Mouse (Mus musculus) neutrophil, adult 65 days (primary cell): ENCODE measurements around the gene Ctdsp1. TPM values are rescaled to one million over a fixed set of nuclear protein-coding genes. Genes with fewer than 3 reads are reported as not detected.

Experiments
- total RNA-seq: library from RNA; stranded (reverse); gene quantifications from 2 replicates; pipeline ENCODE4 v1.2.4, GENCODE M21; 2023

The Ctdsp1 gene
- total RNA-seq: 141 and 163 TPM in 2 replicates

DNA sequence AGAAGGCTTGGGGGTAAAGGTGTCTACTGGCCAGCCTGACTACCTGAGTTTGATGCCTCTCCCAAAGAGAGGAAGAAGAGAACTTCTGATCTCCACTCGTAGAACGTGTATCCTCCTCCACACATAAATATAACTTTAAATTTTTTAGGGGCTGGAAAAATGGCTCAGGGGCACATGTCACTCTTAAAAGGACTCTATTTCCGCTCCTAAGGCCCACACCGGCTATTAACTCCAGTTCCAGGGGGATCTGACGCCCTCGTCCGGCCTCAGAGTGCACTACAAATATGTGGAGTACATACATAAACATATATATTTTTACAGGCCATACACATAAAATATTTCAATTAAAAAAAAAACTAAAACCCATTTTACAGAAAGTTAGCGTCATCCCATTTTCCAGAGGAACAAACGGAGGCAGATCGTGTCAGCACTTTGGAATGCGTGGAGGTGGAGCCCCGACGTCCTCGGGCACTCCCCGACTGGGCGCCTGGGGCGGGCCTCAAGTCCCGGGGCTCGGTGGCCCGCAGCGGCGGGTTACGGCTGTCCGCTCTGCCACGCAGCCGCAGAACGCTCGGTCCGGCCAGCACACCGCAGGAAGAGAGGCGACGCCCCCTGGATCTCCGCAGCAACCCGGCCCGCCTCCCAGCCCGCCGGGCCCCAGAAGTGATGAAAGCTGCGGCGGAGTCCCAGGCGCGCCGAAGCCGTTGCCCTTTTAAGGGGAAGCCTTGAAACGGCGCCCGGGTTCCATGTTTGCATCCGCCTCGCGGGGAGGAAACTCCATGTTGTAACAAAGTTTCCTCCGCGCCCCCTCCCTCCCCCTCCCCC is at the start of gene Ctdsp1:
Gene Ctdsp1 (plus strand): TSS at position 586 of the 825 bp plus-strand sequence.

DNA sequence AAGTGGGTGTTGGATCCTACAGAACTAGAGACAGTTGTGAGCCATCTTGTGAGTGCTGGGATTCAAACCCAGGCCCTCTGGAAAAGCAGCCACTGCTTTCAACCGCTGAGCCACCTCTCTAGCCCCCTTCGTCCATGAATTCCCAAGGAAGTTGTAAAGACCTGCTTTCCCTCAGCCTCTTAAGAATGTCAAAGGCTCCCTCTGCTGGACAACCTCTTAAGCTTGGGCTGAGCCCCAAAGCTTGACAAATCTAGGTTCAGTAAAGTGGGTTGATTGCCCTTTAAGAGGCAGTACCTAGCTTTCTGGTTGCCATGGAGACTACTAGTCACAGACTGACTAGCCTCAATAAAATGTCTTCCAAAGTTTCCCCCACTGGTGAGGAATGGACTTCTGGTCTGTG is 29.5 kb upstream of the Ctdsp1 start, which contains the start of gene Catip:
Gene Catip (plus strand): TSS at position 297 of the 400 bp plus-strand sequence.

DNA sequence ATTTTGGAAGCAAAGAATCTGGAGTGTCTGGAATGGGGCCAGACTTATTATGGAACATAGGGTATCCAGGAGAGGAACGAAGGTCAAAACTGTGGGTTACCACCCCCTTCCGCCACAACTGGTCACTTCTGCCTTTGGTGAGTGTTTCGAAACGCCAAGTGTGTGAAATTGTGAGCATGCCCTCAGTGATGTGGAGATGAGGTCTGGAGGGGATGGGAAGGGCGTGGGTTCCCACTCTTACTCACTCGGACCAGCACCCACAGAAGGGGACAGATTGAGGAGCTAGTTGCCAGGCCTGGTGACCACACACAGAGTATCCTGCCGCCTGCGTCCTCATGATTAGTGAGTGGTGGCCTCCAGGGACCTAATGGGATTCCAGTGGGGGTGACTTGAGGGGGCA is 16.3 kb upstream of the Ctdsp1 start, which contains the start of gene Slc11a1:
Gene Slc11a1 (plus strand): TSS at position 216 of the 400 bp plus-strand sequence.

DNA sequence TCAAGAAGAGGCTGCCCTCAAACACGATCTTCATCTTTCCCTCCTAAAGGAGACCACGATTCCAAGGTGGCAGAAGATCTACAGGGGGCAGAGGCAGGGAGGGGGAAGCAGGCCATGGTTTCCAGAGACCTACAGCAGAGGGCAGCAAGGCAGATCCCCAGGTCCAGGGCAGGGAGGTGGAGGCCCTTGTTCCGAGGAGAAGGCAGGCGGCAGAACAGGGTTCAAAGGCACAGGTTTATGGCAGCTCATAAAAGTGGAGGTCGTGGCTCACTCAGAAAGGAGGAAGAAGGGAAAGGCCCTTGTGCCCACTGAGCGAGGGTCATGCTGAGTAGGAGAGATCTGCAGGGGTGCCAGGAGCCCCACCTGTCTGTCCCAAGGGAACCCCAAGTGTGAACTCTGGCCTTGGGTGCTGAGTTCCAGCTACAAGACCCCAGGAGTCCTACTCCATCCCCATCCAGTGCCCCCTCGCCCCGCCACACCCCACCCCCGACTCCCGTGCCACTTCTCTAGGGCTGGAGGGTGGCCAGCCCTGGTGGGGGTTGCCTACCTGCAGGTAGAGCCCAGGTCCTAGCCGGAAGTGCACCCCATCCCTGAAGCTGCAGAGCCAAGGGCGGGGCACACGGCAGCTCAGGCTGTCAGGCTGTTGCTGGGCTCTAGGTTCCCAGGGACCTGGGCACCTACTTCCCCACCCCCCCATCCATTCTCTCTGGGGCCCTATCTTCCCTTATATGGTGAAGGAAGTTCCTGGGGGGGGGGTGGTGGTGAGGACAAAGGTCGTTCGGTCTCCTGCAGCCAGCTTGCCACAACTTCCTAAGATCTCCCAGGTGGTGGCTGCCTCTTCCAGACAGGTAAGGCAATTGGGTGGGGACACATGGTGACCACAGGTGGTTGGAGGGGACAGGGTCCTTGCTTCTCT is 17.5 kb downstream of the Ctdsp1 start, which contains the start of gene Vil1:
Gene Vil1 (plus strand): TSS at position 788 of the 916 bp plus-strand sequence.

Other genes with a start within 250 kb of the Ctdsp1 start
- gene Cxcr2, start 237.5 kb upstream of the Ctdsp1 start, total RNA-seq: 360 and 394 TPM in 2 replicates
- gene Cxcr1, start 196.9 kb upstream of the Ctdsp1 start, total RNA-seq: 0.95 and 1.3 TPM in 2 replicates
- gene Arpc2, start 155.4 kb upstream of the Ctdsp1 start, total RNA-seq: 697 and 747 TPM in 2 replicates
- 0.76 TPM in 1 of 2 replicates, not detected in the other for gene Gpbar1, start 113.0 kb upstream of the Ctdsp1 start, total RNA-seq
- gene Aamp, start 106.8 kb upstream of the Ctdsp1 start, total RNA-seq: 66.6 and 76.4 TPM in 2 replicates
- gene Pnkd, start 106.6 kb upstream of the Ctdsp1 start, total RNA-seq: 7.8 and 10.5 TPM in 2 replicates
- gene Tmbim1, start 85.9 kb upstream of the Ctdsp1 start, total RNA-seq: 22.5 and 25.0 TPM in 2 replicates
- gene Catip, start 29.4 kb upstream of the Ctdsp1 start, total RNA-seq: not detected in 2 replicates
- gene Slc11a1, start 16.3 kb upstream of the Ctdsp1 start, total RNA-seq: 247 and 304 TPM in 2 replicates
- 0.88 TPM in 1 of 2 replicates, not detected in the other for gene Vil1, start 17.9 kb downstream of the Ctdsp1 start, total RNA-seq
- 22.2 and 23.0 TPM in 2 replicates for gene Cnot9, start 114.5 kb downstream of the Ctdsp1 start, total RNA-seq
- 0.41 TPM in 1 of 2 replicates, not detected in the other for gene Plcd4, start 151.4 kb downstream of the Ctdsp1 start, total RNA-seq
- gene Usp37, start 152.8 kb downstream of the Ctdsp1 start, total RNA-seq: 19.3 and 22.6 TPM in 2 replicates
- gene Zfp142, start 196.7 kb downstream of the Ctdsp1 start, total RNA-seq: 22.9 and 26.7 TPM in 2 replicates
- 5.9 and 7.7 TPM in 2 replicates for gene Bcs1l, start 196.8 kb downstream of the Ctdsp1 start, total RNA-seq
- gene Rnf25, start 209.9 kb downstream of the Ctdsp1 start, total RNA-seq: 42.8 and 46.0 TPM in 2 replicates
- 2.0 and 2.9 TPM in 2 replicates for gene Stk36, start 209.9 kb downstream of the Ctdsp1 start, total RNA-seq